Mouse (Mus musculus) right cerebral cortex, postnatal 36 days (tissue): ENCODE results near the gene Aebp2.
A peak's percentile ranks its signal among the peaks of the same experiment; 100 is the strongest.
"Not testable (repeated sequence)": the region's sequence is repeated elsewhere in the genome, so short reads cannot be mapped to it uniquely, and the experiment has no call there.

ENCODE experiments used
- DNase-seq, 2 experiments: peaks; one replicate each; pipeline ENCODE4 v3.0.0; 2022; ENCODE audit warnings: low spot score in 2 of 2, mixed read lengths in 1 of 2

Gene Aebp2

GRCm38 (mm10) chr6:140651923-140652322 lies 29.5 kb downstream of the Aebp2 start:
- no peak for DNase-seq

DNA sequence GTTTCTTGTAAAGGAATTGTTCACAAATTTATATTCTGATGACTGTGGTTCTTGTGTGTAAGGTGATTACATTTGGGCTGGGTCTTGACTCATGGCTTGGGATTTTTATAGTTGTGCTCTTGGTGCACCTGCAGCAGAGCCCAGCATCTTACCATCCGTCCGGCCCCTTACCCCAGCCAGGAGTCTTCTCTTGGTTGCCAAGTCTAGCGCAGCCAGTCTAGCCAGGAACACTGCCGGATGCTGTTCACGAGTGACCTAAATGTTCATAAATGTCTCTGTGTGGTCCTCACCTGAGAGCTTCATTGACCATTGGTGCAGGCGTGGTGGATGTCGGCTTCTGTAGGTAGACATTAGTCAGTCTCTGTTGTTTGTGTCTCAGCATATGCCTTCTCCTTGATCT lies 33.0 kb downstream of the Aebp2 start:
- DNase-seq: no peak

GRCm38 (mm10) chr6:140656991-140657390 lies 34.5 kb downstream of the Aebp2 start:
- DNase-seq: no peak

DNA sequence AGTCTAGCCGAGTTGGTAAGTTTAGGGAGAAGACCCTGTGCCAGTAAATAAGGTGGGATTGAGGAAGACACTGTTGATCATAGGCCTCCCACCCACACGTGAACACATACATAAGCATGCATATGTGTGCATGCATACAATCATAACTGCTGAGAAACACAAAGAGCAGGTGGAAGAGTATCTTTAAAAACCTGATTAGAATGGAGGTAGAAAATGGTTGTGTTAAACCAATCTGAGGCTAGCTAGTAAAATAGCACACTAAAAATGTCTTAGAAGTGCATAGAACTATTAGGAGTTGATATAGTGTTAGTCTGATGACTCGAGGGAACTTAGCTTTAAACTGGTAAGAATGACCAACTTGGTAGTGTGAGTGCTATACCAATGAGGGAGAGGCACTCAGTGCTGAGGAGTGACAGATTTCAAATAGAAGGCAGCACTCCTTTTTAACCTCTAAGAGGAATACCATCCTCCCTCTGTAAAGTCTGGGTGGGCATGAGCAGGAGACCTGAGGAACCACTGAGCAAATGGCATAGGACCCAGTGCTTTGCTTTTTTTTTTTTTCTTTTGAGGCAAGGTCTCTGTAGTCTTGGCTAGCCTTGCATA lies 35.6 kb downstream of the Aebp2 start:
- DNase-seq: no peak

DNA sequence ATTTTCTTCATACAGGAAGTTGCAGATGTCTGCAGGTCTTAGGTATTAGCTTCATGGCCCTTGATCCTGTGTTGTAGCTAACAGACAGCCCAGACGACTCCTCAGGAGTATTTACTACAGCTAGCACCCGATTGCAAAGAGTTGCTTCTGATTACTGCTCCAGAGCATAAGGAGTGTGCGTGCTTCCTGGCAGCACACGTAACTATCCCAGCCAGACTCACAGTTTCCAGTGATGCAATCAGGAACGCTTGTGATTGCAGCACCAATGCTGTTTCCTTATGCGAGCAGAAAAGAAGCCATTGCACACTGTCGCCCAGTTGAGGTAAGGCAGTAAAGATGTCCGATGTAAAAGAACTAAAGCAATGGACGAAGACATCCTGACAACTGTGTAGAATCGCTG lies 38.6 kb downstream of the Aebp2 start:
- no peak for DNase-seq

DNA sequence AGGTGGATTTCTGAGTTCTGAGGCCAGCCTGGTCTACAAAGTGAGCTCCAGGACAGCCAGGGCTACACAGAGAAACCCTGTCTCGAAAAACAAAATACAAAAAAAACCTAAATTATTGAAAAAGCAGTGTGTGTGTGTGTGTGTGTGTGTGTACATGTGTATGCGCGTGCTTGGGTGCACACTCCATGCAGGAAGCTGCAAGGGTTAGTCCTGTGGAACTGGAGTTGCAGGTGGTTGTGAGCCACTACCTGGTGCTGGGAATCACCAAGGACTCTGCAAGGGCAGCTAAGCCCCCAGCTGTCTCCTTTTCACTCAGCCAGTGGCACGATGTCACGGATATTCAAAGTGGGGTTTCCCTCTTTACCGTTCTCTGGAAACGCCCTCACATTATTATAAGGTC lies 39.3 kb downstream of the Aebp2 start:
- no peak for DNase-seq

GRCm38 (mm10) chr6:140662290-140662689 lies 39.8 kb downstream of the Aebp2 start:
- DNase-seq: no peak

- DNase-seq: not testable (repeated sequence)
Measured at GRCm38 (mm10) chr6:140662697-140663096, 40.2 kb downstream of the Aebp2 start.

- DNase-seq: no peak
Measured at GRCm38 (mm10) chr6:140664611-140665010, 42.1 kb downstream of the Aebp2 start.

DNA sequence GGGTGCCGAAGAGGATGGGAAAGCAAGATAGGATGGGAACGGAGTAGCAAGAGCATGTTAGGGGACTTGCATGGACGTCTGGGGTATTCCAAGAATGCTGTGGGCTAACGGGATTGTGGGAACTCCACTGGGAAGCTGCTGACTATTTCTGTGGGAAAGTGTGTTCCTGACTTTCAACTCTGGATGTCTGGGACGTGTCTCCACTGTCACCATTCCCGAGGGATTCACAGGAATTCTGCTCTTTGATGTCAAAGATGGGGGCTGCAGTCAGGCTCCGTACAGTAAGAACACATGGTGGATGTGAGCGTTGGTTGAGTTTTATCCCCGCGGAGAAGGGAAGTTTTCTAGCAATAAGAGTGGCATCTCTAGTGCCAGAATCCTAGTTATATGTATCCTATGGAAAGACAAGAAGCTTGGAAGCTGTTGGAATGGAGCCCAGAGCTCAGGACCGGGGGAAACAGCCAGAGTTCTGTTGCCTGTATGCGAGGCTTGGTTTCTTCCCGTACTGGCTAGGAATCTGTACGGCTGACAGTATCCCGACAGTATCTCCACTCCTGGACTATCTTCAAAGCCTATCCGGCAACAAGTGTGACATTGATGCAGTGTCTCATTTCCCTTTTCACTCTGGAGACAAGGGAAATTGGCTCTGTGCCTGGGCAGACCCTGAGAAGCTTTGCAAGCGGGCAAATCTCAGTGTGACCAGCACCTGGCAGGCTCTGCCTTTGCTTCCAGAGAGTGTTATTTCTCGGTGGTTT lies 44.2 kb downstream of the Aebp2 start:
- DNase-seq: no peak

- no peak for DNase-seq
Measured at GRCm38 (mm10) chr6:140667289-140667906, 44.9 kb downstream of the Aebp2 start.

DNA sequence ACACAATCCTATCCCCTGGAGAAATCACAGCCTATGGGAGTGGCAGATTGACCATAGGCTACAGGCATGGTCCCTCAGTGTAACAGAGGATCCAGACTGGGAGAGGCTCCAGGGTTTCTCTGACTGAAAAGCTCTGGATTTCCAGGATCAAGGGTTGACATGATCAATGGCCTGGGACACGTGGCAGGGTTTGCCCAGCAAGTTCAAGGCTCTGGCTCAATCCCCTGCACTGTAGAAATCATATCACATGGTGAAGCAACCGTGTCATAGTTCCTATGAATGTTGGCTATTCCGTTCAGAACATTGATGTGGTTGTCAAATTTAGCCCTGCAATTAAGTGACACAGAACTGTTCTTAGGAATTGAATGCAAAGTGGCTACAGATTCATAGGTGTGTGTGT lies 52.0 kb downstream of the Aebp2 start:
- no peak for DNase-seq

DNA sequence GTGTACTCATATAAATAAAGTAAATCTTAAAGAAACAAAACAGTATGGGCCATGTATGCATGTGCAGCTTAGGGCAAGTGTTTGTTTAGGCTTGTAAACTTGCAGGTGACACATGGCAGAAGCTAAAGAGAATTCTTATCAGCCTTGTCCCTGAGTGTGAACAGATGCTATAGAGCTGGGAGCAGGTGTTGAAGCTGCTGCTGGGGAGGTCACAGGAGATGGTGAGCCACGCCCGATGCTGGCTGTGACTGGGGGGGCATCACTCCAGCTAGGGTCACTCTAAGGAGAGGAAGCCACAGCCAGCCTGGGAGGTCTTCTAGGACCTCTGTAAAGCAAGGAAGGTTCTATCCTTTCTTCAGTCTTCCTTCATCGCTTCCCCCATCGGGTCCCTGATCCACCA lies 53.6 kb downstream of the Aebp2 start:
- no peak for DNase-seq

DNA sequence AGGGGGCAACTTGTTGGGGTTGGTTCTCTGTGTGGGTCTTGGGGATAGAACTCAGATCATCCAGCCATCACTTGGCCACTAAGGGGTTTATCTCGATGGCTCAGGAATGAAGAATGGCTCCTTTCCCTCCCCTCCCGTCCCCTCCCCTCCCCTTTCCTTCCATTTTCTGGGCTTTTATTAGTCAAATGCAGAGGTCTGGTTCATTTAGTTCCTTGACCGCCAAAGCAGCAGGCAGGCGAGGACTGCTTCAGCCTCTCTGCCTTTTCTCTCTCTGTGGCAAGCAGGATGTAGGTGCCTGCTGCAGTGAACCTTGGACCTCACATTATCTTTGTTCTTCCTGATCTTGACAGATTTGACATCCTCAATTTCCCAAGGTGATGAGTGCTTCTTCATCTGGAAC lies 54.6 kb downstream of the Aebp2 start:
- DNase-seq: no peak

GRCm38 (mm10) chr6:140677960-140678359 lies 55.5 kb downstream of the Aebp2 start:
- no peak for DNase-seq

- DNase-seq: peak; percentile 17 to 26
Measured at GRCm38 (mm10) chr6:140678658-140679271, 56.3 kb downstream of the Aebp2 start.

- no peak for DNase-seq
Measured at GRCm38 (mm10) chr6:140680713-140681112, 58.2 kb downstream of the Aebp2 start.

- DNase-seq: no peak
Measured at GRCm38 (mm10) chr6:140682829-140683228, 60.4 kb downstream of the Aebp2 start.

- DNase-seq: no peak
Measured at GRCm38 (mm10) chr6:140684403-140684802, 61.9 kb downstream of the Aebp2 start.

DNA sequence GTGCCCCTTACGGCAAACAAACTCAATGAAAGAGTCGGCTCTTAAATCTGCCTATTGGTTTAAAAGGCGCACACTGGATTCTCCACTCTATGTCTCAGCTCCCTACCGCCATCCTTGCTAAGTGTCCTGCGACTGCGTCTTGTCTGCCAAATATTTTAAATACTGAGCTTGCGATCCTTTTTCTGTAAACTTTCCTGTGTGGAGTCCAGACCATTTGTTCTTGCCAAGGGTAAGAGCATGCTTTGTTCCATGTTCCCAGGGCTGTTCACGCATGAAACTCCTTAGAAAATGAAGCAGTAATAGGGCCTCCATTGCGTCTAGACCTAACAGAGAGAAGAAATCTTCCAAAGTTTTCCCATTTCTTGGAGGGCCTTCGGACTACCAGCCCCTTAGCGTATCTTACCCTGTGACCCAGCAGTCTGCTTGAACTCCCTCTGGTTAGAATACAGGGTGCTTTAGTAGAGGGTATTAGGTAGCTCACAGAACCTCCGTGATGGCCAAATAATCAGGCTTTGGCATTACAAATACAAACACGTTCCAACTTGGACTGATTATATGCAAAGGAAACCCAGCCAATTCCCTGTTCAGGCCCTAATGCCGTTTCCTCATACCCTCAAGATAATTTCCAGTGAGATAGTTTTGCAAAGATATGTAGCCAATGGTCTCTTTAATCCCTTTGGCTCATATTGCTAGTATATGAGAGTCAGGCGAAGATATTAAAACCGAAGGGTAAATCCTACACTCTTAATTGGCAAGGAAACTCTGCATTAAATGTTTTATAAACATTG lies 67.3 kb downstream of the Aebp2 start:
- no peak for DNase-seq

DNA sequence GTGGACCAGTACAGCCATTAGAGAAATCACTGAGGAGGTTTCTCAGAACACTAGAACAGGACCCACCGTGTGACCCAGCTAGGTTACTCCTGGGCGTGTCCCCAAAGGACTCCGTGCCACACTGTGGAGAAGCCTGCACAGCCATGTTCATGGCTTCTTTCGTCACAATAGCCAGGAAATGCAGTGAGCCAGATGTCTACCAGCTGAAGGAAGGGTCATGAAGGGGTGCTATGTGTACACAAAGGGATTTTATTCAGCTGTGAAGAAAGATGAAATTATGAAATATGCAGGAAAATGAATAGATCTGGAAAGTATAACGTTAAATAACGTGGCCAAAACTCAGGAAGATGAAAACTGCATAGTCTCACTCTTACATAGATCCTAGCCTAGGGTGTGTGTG lies 69.7 kb downstream of the Aebp2 start:
- DNase-seq: no peak
